Mouse (Mus musculus) intestine, postnatal 0 days (tissue): ENCODE measurements around the gene Cradd. TPM values are rescaled to one million over a fixed set of nuclear protein-coding genes. Genes with fewer than 3 reads are reported as not detected.
A peak's percentile ranks its signal among the peaks of the same experiment; 100 is the strongest.

Experiments used
- ATAC-seq: fragments of 200-750 bp; cut with Nextera tagmentation; 2 replicates; pipeline ENCODE4 v1.8.0; 2017; ENCODE audit warnings: mild to moderate bottlenecking, moderate TSS enrichment, moderate library complexity
- H3K27ac ChIP-seq: fragments of 300-500 bp; sonication (generic); 2 replicates; pipeline ENCODE4 v1.5.1; 2014; ENCODE audit warnings: mild to moderate bottlenecking, low read depth, low read length, moderate library complexity
- H3K27me3 ChIP-seq: fragments of 300-500 bp; sonication (generic); replicated peaks from 2 replicates; pipeline ENCODE4 v1.6.1; 2014; ENCODE audit warnings: low read length, mixed read lengths; ENCODE audit not compliant: control insufficient read depth, insufficient read depth
- H3K36me3 ChIP-seq: fragments of 300-500 bp; sonication (generic); 2 replicates; pipeline ENCODE4 v1.6.1; 2014; ENCODE audit warnings: mild to moderate bottlenecking, moderate library complexity; ENCODE audit not compliant: control insufficient read depth, insufficient read depth
- H3K4me1 ChIP-seq: fragments of 300-500 bp; sonication (generic); replicated peaks from 2 replicates; pipeline ENCODE4 v1.6.1; 2014; ENCODE audit warnings: antibody characterized with exemption, low read length, mixed read lengths; ENCODE audit not compliant: control insufficient read depth, insufficient read depth
- H3K4me2 ChIP-seq: fragments of 300-500 bp; sonication (generic); replicated peaks from 2 replicates; pipeline ENCODE4 v1.6.1; 2014; ENCODE audit warnings: low read depth, mild to moderate bottlenecking, moderate library complexity
- H3K4me3 ChIP-seq: fragments of 300-500 bp; sonication (generic); 2 replicates; pipeline ENCODE4 v1.5.1; 2014; ENCODE audit warnings: low read depth, low read length
- H3K9ac ChIP-seq: fragments of 300-500 bp; sonication (generic); 2 replicates; pipeline ENCODE4 v1.6.1; 2014; ENCODE audit warnings: mild to moderate bottlenecking, low read depth, low read length
- H3K9me3 ChIP-seq: fragments of 300-500 bp; sonication (generic); 2 replicates; pipeline ENCODE4 v1.6.1; 2016; ENCODE audit warnings: mixed run types; ENCODE audit not compliant: control insufficient read depth
- CTCF ChIP-seq: sonication (generic); IDR thresholded peaks from 2 replicates; pipeline ENCODE4 v1.5.1; 2016; ENCODE audit warnings: low read depth, mild to moderate bottlenecking, control low read depth, antibody characterized with exemption, moderate library complexity
- WGBS: fragments of 180-500 bp; shearing (Covaris S2); extraction: QIAGEN DNeasy Blood & Tissue Kit; methylation state at CpG from one replicate; pipeline ENCODE4 v1.1.7; 2014; 5-methylcytosine and 5-hydroxymethylcytosine counted together
- polyA plus RNA-seq: library from polyadenylated mRNA; unstranded; fragments of >200 nt; fragmentation: Nextera tagmentation; extraction: Ambion mirVana; gene quantifications from 2 replicates; pipeline ENCODE4 v1.2.1, GENCODE M21; 2015

The Cradd gene
- polyA plus RNA-seq, 1 experiment from 2014 or later: 12.5 TPM

GRCm38 (mm10) chr10:95275488-95275887, 48.4 kb downstream of the Cradd start:
- Histone ChIP-seq H3K9ac (no peak overlapping the region), H3K27me3 (no peaks in the 10 kb centered on the region), H3K36me3 (no peaks in the 10 kb centered on the region), H3K27ac (no peak overlapping the region), H3K4me1 (no peaks in the 10 kb centered on the region), H3K9me3 (no peaks in the 10 kb centered on the region), H3K4me2 (no peak overlapping the region), H3K4me3 (no peak overlapping the region)
- no peak for TF ChIP-seq CTCF
- WGBS: 87% methylated on average over 9 of the region's 9 CpGs
- no peak for ATAC-seq

DNA sequence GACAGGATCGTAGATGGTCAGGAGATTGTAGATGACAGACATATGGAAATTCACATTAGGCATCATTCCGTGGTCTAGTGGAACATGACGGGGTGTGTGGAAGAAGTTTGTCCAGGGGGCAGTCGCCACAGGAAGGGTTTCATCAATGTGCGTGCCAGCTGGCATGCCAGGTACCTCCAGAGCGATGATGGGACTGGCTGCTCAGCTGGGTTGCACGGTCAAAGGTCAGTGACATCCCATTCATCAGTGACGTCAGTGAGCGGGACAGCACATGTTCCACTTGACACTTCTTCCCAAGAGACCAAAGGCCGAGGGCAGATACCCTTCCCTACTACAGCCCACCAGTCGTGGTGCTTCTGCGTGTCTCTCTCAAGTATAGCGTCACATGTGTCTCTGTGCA, 50.7 kb downstream of the Cradd start:
- WGBS: 89% methylated on average over 13 of the region's 13 CpGs
- H3K9ac ChIP-seq: no peak overlapping the region
- H3K4me3 ChIP-seq: no peak overlapping the region
- no peak for ATAC-seq
- no peaks in the 10 kb centered on the region for H3K4me1 ChIP-seq
- no peaks in the 10 kb centered on the region for H3K27me3 ChIP-seq
- H3K4me2 ChIP-seq: no peak overlapping the region
- no peaks in the 10 kb centered on the region for H3K9me3 ChIP-seq
- H3K36me3 ChIP-seq: no peaks in the 10 kb centered on the region; the same call in 1 of the 2 replicates
- no peak overlapping the region for H3K27ac ChIP-seq
- no peak for TF ChIP-seq CTCF

DNA sequence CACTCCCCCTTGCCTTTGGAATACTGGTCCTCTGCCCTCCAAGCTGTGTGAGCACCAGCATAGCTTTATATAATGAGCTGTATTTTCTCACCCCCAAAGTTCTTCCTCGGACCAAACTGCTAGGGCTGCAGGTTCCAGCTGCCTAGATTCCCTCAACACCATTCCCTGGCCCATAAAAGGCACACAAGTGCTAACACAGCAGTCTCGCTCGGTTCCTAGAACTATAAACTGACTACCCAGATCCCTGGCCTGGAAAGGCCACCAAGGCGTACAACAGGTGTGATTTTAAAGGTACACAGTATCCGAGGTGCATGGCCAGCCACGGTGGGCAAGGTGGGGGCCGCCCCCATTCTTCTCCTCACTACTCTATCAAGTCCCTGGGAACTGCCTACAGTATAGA, 54.8 kb downstream of the Cradd start:
- no peak for TF ChIP-seq CTCF
- WGBS: 80% methylated on average over 7 of the region's 7 CpGs
- Histone ChIP-seq H3K4me3 (no peak overlapping the region), H3K9me3 (no peaks in the 10 kb centered on the region), H3K27ac (no peak overlapping the region), H3K36me3 (no peaks in the 10 kb centered on the region; the same call in 1 of the 2 replicates), H3K4me1 (peaks cover 4% of the 10 kb centered on the region; the same call in 1 of the 2 replicates), H3K27me3 (no peaks in the 10 kb centered on the region), H3K4me2 (no peak overlapping the region), H3K9ac (no peak overlapping the region)
- ATAC-seq: no peak

DNA sequence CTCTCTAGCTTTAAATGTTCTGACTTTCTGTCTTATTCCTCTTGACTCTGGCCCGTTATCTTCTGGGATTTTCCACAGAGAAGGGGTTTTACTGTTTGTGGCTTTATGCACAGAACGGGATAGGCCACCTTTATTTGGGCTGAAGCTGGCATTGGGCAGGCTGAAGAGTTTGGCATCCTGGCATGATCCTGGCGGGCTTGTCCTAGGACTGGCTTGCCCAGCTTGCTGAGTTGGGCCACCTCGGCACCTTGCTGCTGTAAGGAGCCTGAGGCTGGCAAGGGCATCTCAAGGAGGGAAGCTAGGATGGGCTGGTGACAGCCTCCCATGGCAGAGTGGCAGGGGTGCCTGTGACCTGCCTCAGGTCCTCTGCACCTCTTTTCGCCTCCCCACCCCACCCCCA, 55.6 kb downstream of the Cradd start:
- H3K4me2 ChIP-seq: no peak overlapping the region
- H3K9ac ChIP-seq: no peak overlapping the region
- no peak for TF ChIP-seq CTCF
- no peaks in the 10 kb centered on the region for H3K9me3 ChIP-seq
- peaks cover 4% of the 10 kb centered on the region; the same call in 1 of the 2 replicates for H3K4me1 ChIP-seq
- no peak overlapping the region for H3K27ac ChIP-seq
- no peak overlapping the region for H3K4me3 ChIP-seq
- no peaks in the 10 kb centered on the region for H3K27me3 ChIP-seq
- no peaks in the 10 kb centered on the region; the same call in 1 of the 2 replicates for H3K36me3 ChIP-seq
- 94% methylated on average over 5 of the region's 5 CpGs for WGBS
- ATAC-seq: no peak

DNA sequence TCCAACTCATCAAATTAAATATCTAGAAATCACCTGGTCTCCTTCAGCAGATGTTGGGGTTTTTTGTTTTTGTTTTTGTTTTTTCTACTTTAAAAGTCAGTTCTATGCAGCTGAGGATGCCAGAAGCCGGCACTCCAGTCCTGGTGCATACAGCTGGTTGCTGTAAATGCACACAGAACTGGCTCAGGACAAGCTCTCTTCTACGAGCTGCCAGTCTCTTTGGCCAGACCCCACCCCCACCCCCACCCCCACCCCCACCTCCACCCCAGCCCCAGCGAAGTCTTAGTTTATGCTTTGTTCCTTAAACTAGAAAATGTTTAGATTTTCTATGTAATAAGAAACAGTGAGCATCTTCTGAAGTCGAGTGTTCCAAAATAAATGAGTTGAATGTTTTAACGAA, 57.0 kb downstream of the Cradd start:
- TF ChIP-seq CTCF: no peak
- Histone ChIP-seq H3K9me3 (no peaks in the 10 kb centered on the region), H3K27me3 (no peaks in the 10 kb centered on the region), H3K36me3 (no peaks in the 10 kb centered on the region; the same call in 1 of the 2 replicates), H3K4me1 (peaks cover 9% of the 10 kb centered on the region; the same call in 1 of the 2 replicates), H3K4me3 (no peak overlapping the region), H3K27ac (no peak overlapping the region), H3K4me2 (no peak overlapping the region), H3K9ac (no peak overlapping the region)
- ATAC-seq: no peak
- WGBS: 54% methylated on average over 5 of the region's 5 CpGs

GRCm38 (mm10) chr10:95266041-95266762, 57.7 kb downstream of the Cradd start:
- 67% methylated on average over 10 of the region's 10 CpGs for WGBS
- Histone ChIP-seq H3K4me3 (no peak overlapping the region), H3K27me3 (no peaks in the 10 kb centered on the region), H3K36me3 (no peaks in the 10 kb centered on the region; the same call in 1 of the 2 replicates), H3K9ac (peak overlapping the region; percentile 13; the same call in 1 of the 2 replicates), H3K9me3 (no peaks in the 10 kb centered on the region), H3K4me1 (peaks cover 9% of the 10 kb centered on the region; the same call in 1 of the 2 replicates), H3K4me2 (peak overlapping the region; percentile 73; the same call in 1 of the 2 replicates), H3K27ac (0 out of 2 replicates have a peak overlapping the region, but pooled peaks have one; percentile 35)
- no peak for TF ChIP-seq CTCF
- no peak for ATAC-seq
